Mouse (Mus musculus) intestine, postnatal 0 days (tissue): ENCODE results near the gene Wnt2. TPM values are rescaled to one million over a fixed set of nuclear protein-coding genes. Genes with fewer than 3 reads are reported as not detected.
A peak's percentile ranks its signal among the peaks of the same experiment; 100 is the strongest.

Experiments
- ATAC-seq: fragments of 200-750 bp; cut with Nextera tagmentation; 2 replicates; pipeline ENCODE4 v1.8.0; 2017; ENCODE audit warnings: mild to moderate bottlenecking, moderate TSS enrichment, moderate library complexity
- H3K27ac ChIP-seq: fragments of 300-500 bp; sonication (generic); 2 replicates; pipeline ENCODE4 v1.5.1; 2014; ENCODE audit warnings: mild to moderate bottlenecking, low read depth, low read length, moderate library complexity
- H3K27me3 ChIP-seq: fragments of 300-500 bp; sonication (generic); replicated peaks from 2 replicates; pipeline ENCODE4 v1.6.1; 2014; ENCODE audit warnings: low read length, mixed read lengths; ENCODE audit not compliant: control insufficient read depth, insufficient read depth
- H3K36me3 ChIP-seq: fragments of 300-500 bp; sonication (generic); 2 replicates; pipeline ENCODE4 v1.6.1; 2014; ENCODE audit warnings: mild to moderate bottlenecking, moderate library complexity; ENCODE audit not compliant: control insufficient read depth, insufficient read depth
- H3K4me1 ChIP-seq: fragments of 300-500 bp; sonication (generic); replicated peaks from 2 replicates; pipeline ENCODE4 v1.6.1; 2014; ENCODE audit warnings: antibody characterized with exemption, low read length, mixed read lengths; ENCODE audit not compliant: control insufficient read depth, insufficient read depth
- H3K4me2 ChIP-seq: fragments of 300-500 bp; sonication (generic); replicated peaks from 2 replicates; pipeline ENCODE4 v1.6.1; 2014; ENCODE audit warnings: low read depth, mild to moderate bottlenecking, moderate library complexity
- H3K4me3 ChIP-seq: fragments of 300-500 bp; sonication (generic); 2 replicates; pipeline ENCODE4 v1.5.1; 2014; ENCODE audit warnings: low read depth, low read length
- H3K9ac ChIP-seq: fragments of 300-500 bp; sonication (generic); 2 replicates; pipeline ENCODE4 v1.6.1; 2014; ENCODE audit warnings: mild to moderate bottlenecking, low read depth, low read length
- H3K9me3 ChIP-seq: fragments of 300-500 bp; sonication (generic); 2 replicates; pipeline ENCODE4 v1.6.1; 2016; ENCODE audit warnings: mixed run types; ENCODE audit not compliant: control insufficient read depth
- CTCF ChIP-seq: sonication (generic); IDR thresholded peaks from 2 replicates; pipeline ENCODE4 v1.5.1; 2016; ENCODE audit warnings: low read depth, mild to moderate bottlenecking, control low read depth, antibody characterized with exemption, moderate library complexity
- WGBS: fragments of 180-500 bp; shearing (Covaris S2); extraction: QIAGEN DNeasy Blood & Tissue Kit; methylation state at CpG from one replicate; pipeline ENCODE4 v1.1.7; 2014; 5-methylcytosine and 5-hydroxymethylcytosine counted together
- polyA plus RNA-seq: library from polyadenylated mRNA; unstranded; fragments of >200 nt; fragmentation: Nextera tagmentation; extraction: Ambion mirVana; gene quantifications from 2 replicates; pipeline ENCODE4 v1.2.1, GENCODE M21; 2015

Wnt2 gene
- polyA plus RNA-seq, 1 experiment from 2014 or later = 0.57 TPM

- Histone ChIP-seq H3K27ac (no peak overlapping the region), H3K4me3 (no peak overlapping the region)
- 63% methylated on average over 11 of the region's 11 CpGs for WGBS
Measured at GRCm38 (mm10) chr6:17947130-17947831, 83.1 kb downstream of the Wnt2 start.

GRCm38 (mm10) chr6:17946456-17946855, 83.9 kb downstream of the Wnt2 start:
- WGBS = 38% methylated on average over 5 of the region's 5 CpGs
- no peak for TF ChIP-seq CTCF
- Histone ChIP-seq H3K9me3 (no peaks in the 10 kb centered on the region), H3K9ac (no peak overlapping the region), H3K36me3 (no peaks in the 10 kb centered on the region), H3K4me3 (no peak overlapping the region), H3K4me1 (no peaks in the 10 kb centered on the region), H3K27me3 (no peaks in the 10 kb centered on the region), H3K27ac (no peak overlapping the region), H3K4me2 (no peak overlapping the region)
- ATAC-seq = no peak

More at GRCm38 (mm10) chr6:17947130-17947831, 83.1 kb downstream of the Wnt2 start:
- H3K9me3 ChIP-seq = no peaks in the 10 kb centered on the region
- H3K4me1 ChIP-seq = no peaks in the 10 kb centered on the region
- no peak for TF ChIP-seq CTCF
- no peak for ATAC-seq
- no peak overlapping the region for H3K4me2 ChIP-seq
- no peak overlapping the region for H3K9ac ChIP-seq
- no peaks in the 10 kb centered on the region for H3K27me3 ChIP-seq
- H3K36me3 ChIP-seq = no peaks in the 10 kb centered on the region

- no peak overlapping the region for H3K27ac ChIP-seq
- peak; percentile 33; the same call in 1 of the 2 replicates for ATAC-seq
- H3K27me3 ChIP-seq = no peaks in the 10 kb centered on the region
- 42% methylated on average over 9 of the region's 9 CpGs for WGBS
- H3K9me3 ChIP-seq = no peaks in the 10 kb centered on the region
- H3K9ac ChIP-seq = no peak overlapping the region
- H3K4me1 ChIP-seq = no peaks in the 10 kb centered on the region
- no peaks in the 10 kb centered on the region; the same call in 1 of the 2 replicates for H3K36me3 ChIP-seq
- no peak for TF ChIP-seq CTCF
- no peak overlapping the region for H3K4me3 ChIP-seq
- H3K4me2 ChIP-seq = no peak overlapping the region
Measured at GRCm38 (mm10) chr6:17943877-17944617, 86.3 kb downstream of the Wnt2 start.

- no peak overlapping the region for H3K27ac ChIP-seq
- H3K4me2 ChIP-seq = no peak overlapping the region
- H3K4me1 ChIP-seq = no peaks in the 10 kb centered on the region
- no peaks in the 10 kb centered on the region for H3K9me3 ChIP-seq
- no peak for TF ChIP-seq CTCF
- H3K9ac ChIP-seq = no peak overlapping the region
- ATAC-seq = no peak
- no peaks in the 10 kb centered on the region; the same call in 1 of the 2 replicates for H3K36me3 ChIP-seq
- no peaks in the 10 kb centered on the region for H3K27me3 ChIP-seq
- no peak overlapping the region for H3K4me3 ChIP-seq
- WGBS = 45% methylated on average over 7 of the region's 7 CpGs
Measured at GRCm38 (mm10) chr6:17942344-17942743, 88.0 kb downstream of the Wnt2 start.

- Histone ChIP-seq H3K27me3 (no peaks in the 10 kb centered on the region), H3K4me1 (no peaks in the 10 kb centered on the region), H3K36me3 (no peaks in the 10 kb centered on the region; the same call in 1 of the 2 replicates), H3K4me3 (no peak overlapping the region), H3K9ac (no peak overlapping the region), H3K9me3 (no peaks in the 10 kb centered on the region), H3K4me2 (no peak overlapping the region), H3K27ac (no peak overlapping the region)
- no peak for ATAC-seq
- no peak for TF ChIP-seq CTCF
- WGBS = 55% methylated on average over 2 of the region's 2 CpGs
Measured at GRCm38 (mm10) chr6:17941916-17942315, 88.5 kb downstream of the Wnt2 start.

Other genes starting within 250 kb of the Wnt2 start
- gene Asz1, start 78.5 kb upstream of the Wnt2 start, polyA plus RNA-seq = 0.13 and 0.30 TPM in 2 replicates
- gene Cftr, start 140.1 kb upstream of the Wnt2 start, polyA plus RNA-seq = 7.4 and 7.8 TPM in 2 replicates